Mouse (Mus musculus): ENCODE results near the gene Hddc3. TPM values are rescaled to one million over a fixed set of nuclear protein-coding genes. Genes with fewer than 3 reads are reported as not detected.

Hddc3 gene
- polyA plus RNA-seq, 1 experiment from 2014 or later, result 3.1 TPM

- peak within 1 kb of the TSS; percentile 74 for H3K4me3 ChIP-seq (ENCODE audit: low read depth, low read length)
- WGBS (ENCODE audit: insufficient replicate concordance), result 2% methylated on average over 11 of the region's 11 CpGs
- peaks cover 28% of the 10 kb centered on the region for H3K4me1 ChIP-seq (ENCODE audit: control insufficient read depth, low read depth, low read length)
- H3K36me3 ChIP-seq (ENCODE audit: control insufficient read depth, insufficient read depth), result peaks cover 3% of the 10 kb centered on the region
- peak within 1 kb of the TSS; percentile 74 for H3K4me2 ChIP-seq (ENCODE audit: low read depth, low read length)
- peak within 1 kb of the TSS; percentile 76 for H3K9ac ChIP-seq (ENCODE audit: low read depth, low read length)
- H3K27ac ChIP-seq (ENCODE audit: low read length), result peak within 1 kb of the TSS; percentile 80
- no peaks in the 10 kb centered on the region for H3K9me3 ChIP-seq (replicated peaks; ENCODE audit: control insufficient read depth, low read length)
- no peaks in the 10 kb centered on the region for H3K27me3 ChIP-seq (ENCODE audit: control insufficient read depth, insufficient read depth, low read depth, low read length)
- peak; percentile 56 for ATAC-seq (ENCODE audit: low read depth)
These were observed 2.1 kb upstream of the Hddc3 start, which contains the start of gene Unc45a for GRCm38 (mm10) chr7:80340793-80341192. Gene Unc45a (minus strand): TSS chr7:80341005.

DNA sequence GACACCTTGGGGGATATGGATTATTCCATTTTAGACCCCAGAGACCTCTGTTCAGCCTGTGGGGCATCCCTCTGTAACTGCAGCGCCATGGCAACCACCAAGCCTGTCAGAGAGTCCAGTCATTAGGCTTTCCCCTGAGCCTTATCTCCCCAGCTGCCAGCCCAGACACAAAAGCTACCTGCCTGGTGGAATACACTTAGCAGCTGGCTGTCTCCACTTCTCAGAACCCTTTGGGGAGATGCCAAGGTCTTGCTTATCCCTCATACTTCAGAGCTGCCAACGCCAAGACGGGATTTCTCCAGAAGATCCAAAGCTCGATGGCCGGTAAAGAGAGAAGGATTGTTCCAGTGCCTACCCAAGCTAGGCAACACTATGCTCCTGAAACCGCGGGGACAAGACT is 1.1 kb upstream of the Hddc3 start:
- 66% methylated on average over 7 of the region's 7 CpGs for WGBS (ENCODE audit: insufficient replicate concordance)
- Histone ChIP-seq H3K27me3 (ENCODE audit: control insufficient read depth, insufficient read depth, low read depth, low read length) (no peaks in the 10 kb centered on the region), H3K4me3 (ENCODE audit: low read depth, low read length) (no peak overlapping the region), H3K4me1 (ENCODE audit: control insufficient read depth, low read depth, low read length) (peaks cover 29% of the 10 kb centered on the region), H3K4me2 (ENCODE audit: low read depth, low read length) (no peak overlapping the region), H3K36me3 (ENCODE audit: control insufficient read depth, insufficient read depth) (no peaks in the 10 kb centered on the region), H3K9ac (ENCODE audit: low read depth, low read length) (no peak overlapping the region), H3K9me3 (replicated peaks; ENCODE audit: control insufficient read depth, low read length) (no peaks in the 10 kb centered on the region), H3K27ac (ENCODE audit: low read length) (no peak overlapping the region)
- no peak for ATAC-seq (ENCODE audit: low read depth)

DNA sequence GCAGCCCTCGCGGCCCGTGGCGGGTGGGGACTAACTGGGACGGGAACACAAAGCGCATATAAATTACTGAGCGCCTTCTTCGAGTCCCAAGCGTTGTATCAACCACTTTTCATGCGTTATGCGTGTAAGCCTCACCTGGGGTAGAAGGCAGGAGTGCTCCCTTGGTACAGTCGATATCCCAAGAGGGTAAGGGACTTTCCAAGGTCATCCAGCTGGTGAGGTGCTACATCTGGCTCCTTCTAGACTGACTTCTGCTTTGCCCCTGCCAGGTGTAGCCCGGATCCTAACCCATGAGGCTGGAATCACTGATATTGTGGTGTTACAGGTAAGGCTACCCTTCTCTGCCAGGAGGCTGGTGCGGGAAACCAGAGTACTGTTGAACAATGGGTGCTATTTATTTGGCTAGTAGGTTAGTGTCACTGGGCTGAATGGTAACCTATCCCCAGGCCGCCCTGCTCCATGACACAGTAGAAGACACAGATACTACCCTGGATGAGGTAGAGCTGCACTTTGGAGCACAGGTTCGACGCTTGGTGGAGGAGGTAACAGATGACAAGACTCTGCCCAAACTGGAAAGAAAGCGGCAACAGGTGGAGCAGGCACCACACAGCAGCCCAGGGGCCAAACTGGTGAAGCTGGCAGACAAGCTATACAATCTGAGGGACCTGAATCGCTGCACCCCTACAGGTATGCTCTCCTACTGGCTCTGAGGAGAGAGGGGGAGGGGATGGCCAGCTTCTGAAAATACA is 540 bp downstream of the Hddc3 start:
- Histone ChIP-seq H3K27ac (ENCODE audit: low read length) (peak overlapping the region; percentile 51), H3K4me1 (ENCODE audit: control insufficient read depth, low read depth, low read length) (peaks cover 32% of the 10 kb centered on the region), H3K4me2 (ENCODE audit: low read depth, low read length) (peak overlapping the region; percentile 86), H3K9me3 (replicated peaks; ENCODE audit: control insufficient read depth, low read length) (no peaks in the 10 kb centered on the region), H3K36me3 (ENCODE audit: control insufficient read depth, insufficient read depth) (no peaks in the 10 kb centered on the region), H3K9ac (ENCODE audit: low read depth, low read length) (peak overlapping the region; percentile 81), H3K27me3 (ENCODE audit: control insufficient read depth, insufficient read depth, low read depth, low read length) (no peaks in the 10 kb centered on the region), H3K4me3 (ENCODE audit: low read depth, low read length) (peak overlapping the region; percentile 68)
- 22% methylated on average over 19 of the region's 19 CpGs for WGBS (ENCODE audit: insufficient replicate concordance)
- ATAC-seq (ENCODE audit: low read depth), result no peak

- H3K27ac ChIP-seq (ENCODE audit: low read length), result no peak overlapping the region
- 71% methylated on average over 9 of the region's 9 CpGs for WGBS (ENCODE audit: insufficient replicate concordance)
These were observed 3.3 kb downstream of the Hddc3 start for GRCm38 (mm10) chr7:80346173-80346572.

GRCm38 (mm10) chr7:80346830-80347229 is 3.9 kb downstream of the Hddc3 start:
- H3K27ac ChIP-seq (ENCODE audit: low read length), result no peak overlapping the region
- no peaks in the 10 kb centered on the region for H3K9me3 ChIP-seq (replicated peaks; ENCODE audit: control insufficient read depth, low read length)
- 43% methylated on average over 5 of the region's 5 CpGs for WGBS (ENCODE audit: insufficient replicate concordance)
- no peak overlapping the region for H3K4me2 ChIP-seq (ENCODE audit: low read depth, low read length)
- ATAC-seq (ENCODE audit: low read depth), result no peak
- H3K36me3 ChIP-seq (ENCODE audit: control insufficient read depth, insufficient read depth), result no peaks in the 10 kb centered on the region
- no peak overlapping the region for H3K4me3 ChIP-seq (ENCODE audit: low read depth, low read length)
- H3K9ac ChIP-seq (ENCODE audit: low read depth, low read length), result no peak overlapping the region
- no peaks in the 10 kb centered on the region for H3K27me3 ChIP-seq (ENCODE audit: control insufficient read depth, insufficient read depth, low read depth, low read length)
- peaks cover 24% of the 10 kb centered on the region for H3K4me1 ChIP-seq (ENCODE audit: control insufficient read depth, low read depth, low read length)

More at GRCm38 (mm10) chr7:80346173-80346572, 3.3 kb downstream of the Hddc3 start:
- H3K4me2 ChIP-seq (ENCODE audit: low read depth, low read length), result no peak overlapping the region
- H3K27me3 ChIP-seq (ENCODE audit: control insufficient read depth, insufficient read depth, low read depth, low read length), result no peaks in the 10 kb centered on the region
- H3K36me3 ChIP-seq (ENCODE audit: control insufficient read depth, insufficient read depth), result no peaks in the 10 kb centered on the region
- ATAC-seq (ENCODE audit: low read depth), result no peak
- no peaks in the 10 kb centered on the region for H3K9me3 ChIP-seq (replicated peaks; ENCODE audit: control insufficient read depth, low read length)
- H3K4me3 ChIP-seq (ENCODE audit: low read depth, low read length), result no peak overlapping the region
- H3K4me1 ChIP-seq (ENCODE audit: control insufficient read depth, low read depth, low read length), result peaks cover 27% of the 10 kb centered on the region
- H3K9ac ChIP-seq (ENCODE audit: low read depth, low read length), result no peak overlapping the region

- ATAC-seq (ENCODE audit: low read depth), result no peak
- H3K36me3 ChIP-seq (ENCODE audit: control insufficient read depth, insufficient read depth), result no peaks in the 10 kb centered on the region
- no peak overlapping the region for H3K9ac ChIP-seq (ENCODE audit: low read depth, low read length)
These were observed 5.0 kb downstream of the Hddc3 start for GRCm38 (mm10) chr7:80347670-80348586.

GRCm38 (mm10) chr7:80350808-80351207 is 7.9 kb downstream of the Hddc3 start:
- Histone ChIP-seq H3K36me3 (ENCODE audit: control insufficient read depth, insufficient read depth) (no peaks in the 10 kb centered on the region), H3K4me3 (ENCODE audit: low read depth, low read length) (no peak overlapping the region), H3K4me2 (ENCODE audit: low read depth, low read length) (no peak overlapping the region), H3K27ac (ENCODE audit: low read length) (no peak overlapping the region), H3K27me3 (ENCODE audit: control insufficient read depth, insufficient read depth, low read depth, low read length) (no peaks in the 10 kb centered on the region), H3K9ac (ENCODE audit: low read depth, low read length) (no peak overlapping the region), H3K9me3 (replicated peaks; ENCODE audit: control insufficient read depth, low read length) (no peaks in the 10 kb centered on the region), H3K4me1 (ENCODE audit: control insufficient read depth, low read depth, low read length) (peaks cover 12% of the 10 kb centered on the region)
- 23% methylated on average over 2 of the region's 2 CpGs for WGBS (ENCODE audit: insufficient replicate concordance)
- no peak for ATAC-seq (ENCODE audit: low read depth)

More at GRCm38 (mm10) chr7:80347670-80348586, 5.0 kb downstream of the Hddc3 start:
- Histone ChIP-seq H3K4me3 (ENCODE audit: low read depth, low read length) (no peak overlapping the region), H3K9me3 (replicated peaks; ENCODE audit: control insufficient read depth, low read length) (no peaks in the 10 kb centered on the region), H3K27ac (ENCODE audit: low read length) (no peak overlapping the region), H3K4me2 (ENCODE audit: low read depth, low read length) (no peak overlapping the region), H3K4me1 (ENCODE audit: control insufficient read depth, low read depth, low read length) (peaks cover 18% of the 10 kb centered on the region), H3K27me3 (ENCODE audit: control insufficient read depth, insufficient read depth, low read depth, low read length) (no peaks in the 10 kb centered on the region)
- WGBS (ENCODE audit: insufficient replicate concordance), result 61% methylated on average over 13 of the region's 13 CpGs

DNA sequence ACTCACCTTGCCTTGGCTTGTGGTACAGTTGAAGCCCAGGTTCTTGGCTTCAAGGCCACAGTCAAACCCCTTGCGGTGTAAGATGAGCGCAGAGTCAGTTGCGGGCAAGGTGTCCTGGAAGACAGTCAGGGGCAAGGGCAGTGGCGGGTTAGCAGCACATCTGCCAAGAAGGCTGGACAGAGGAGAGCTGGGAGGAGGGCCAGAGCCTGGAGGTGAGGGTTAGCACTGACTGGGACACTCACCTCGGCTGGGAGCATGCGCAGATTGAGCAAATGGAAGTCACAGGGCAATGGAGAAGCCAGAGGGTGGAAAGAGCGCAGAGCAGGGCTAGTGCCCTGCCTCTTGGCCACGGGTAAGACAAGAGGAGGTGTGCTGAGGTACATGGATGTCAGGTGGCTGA is 10.0 kb downstream of the Hddc3 start:
- Histone ChIP-seq H3K27me3 (ENCODE audit: control insufficient read depth, insufficient read depth, low read depth, low read length) (no peaks in the 10 kb centered on the region), H3K9me3 (replicated peaks; ENCODE audit: control insufficient read depth, low read length) (no peaks in the 10 kb centered on the region), H3K9ac (ENCODE audit: low read depth, low read length) (no peak overlapping the region), H3K4me1 (ENCODE audit: control insufficient read depth, low read depth, low read length) (peaks cover 8% of the 10 kb centered on the region), H3K27ac (ENCODE audit: low read length) (no peak overlapping the region), H3K36me3 (ENCODE audit: control insufficient read depth, insufficient read depth) (no peaks in the 10 kb centered on the region), H3K4me2 (ENCODE audit: low read depth, low read length) (no peak overlapping the region), H3K4me3 (ENCODE audit: low read depth, low read length) (no peak overlapping the region)
- ATAC-seq (ENCODE audit: low read depth), result no peak
- WGBS (ENCODE audit: insufficient replicate concordance), result 82% methylated on average over 8 of the region's 8 CpGs

DNA sequence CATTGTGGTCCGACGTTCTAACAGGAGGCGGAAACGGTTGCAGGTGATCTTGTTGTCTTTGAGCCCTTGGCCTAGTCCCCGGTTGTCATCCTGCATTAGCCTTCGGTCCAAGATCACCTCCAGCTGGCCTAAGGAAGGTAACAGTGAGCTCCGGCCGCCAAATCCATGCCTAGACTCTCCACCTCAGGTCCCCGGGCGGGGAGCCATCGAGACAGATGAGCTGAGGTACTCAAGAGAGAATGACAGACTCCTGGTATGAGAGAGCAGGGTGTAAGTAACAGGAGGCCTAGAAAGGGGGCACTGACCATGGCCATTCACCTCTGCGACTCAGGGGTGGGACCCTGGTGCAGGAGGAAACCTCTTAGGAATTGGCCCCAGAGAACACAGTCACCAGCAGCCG is 13.4 kb downstream of the Hddc3 start:
- ATAC-seq (ENCODE audit: low read depth), result no peak
- Histone ChIP-seq H3K4me1 (ENCODE audit: control insufficient read depth, low read depth, low read length) (no peaks in the 10 kb centered on the region), H3K27ac (ENCODE audit: low read length) (no peak overlapping the region), H3K9me3 (replicated peaks; ENCODE audit: control insufficient read depth, low read length) (no peaks in the 10 kb centered on the region), H3K4me2 (ENCODE audit: low read depth, low read length) (no peak overlapping the region), H3K27me3 (ENCODE audit: control insufficient read depth, insufficient read depth, low read depth, low read length) (no peaks in the 10 kb centered on the region), H3K36me3 (ENCODE audit: control insufficient read depth, insufficient read depth) (no peaks in the 10 kb centered on the region), H3K9ac (ENCODE audit: low read depth, low read length) (no peak overlapping the region), H3K4me3 (ENCODE audit: low read depth, low read length) (no peak overlapping the region)
- WGBS (ENCODE audit: insufficient replicate concordance), result 71% methylated on average over 13 of the region's 13 CpGs
